11 mouse cellular contexts compared by ENCODE assay signal in genomic region chr13:110929579-110929978, GRCm38 (mm10).
A peak's percentile ranks its signal among the peaks of the same experiment; 100 is the strongest.
DNase-seq lines count a peak whose midpoint lies in the region; TF ChIP-seq lines count a peak whose summit lies in the region.
"Had no signal": no experiment of that assay in that cellular context is flagged by ENCODE, and none has a peak within 500 bp of the region (broad histone marks: within the 10 kb centered on the region; RNA-seq: fewer than 3 reads in every experiment).

No protein-coding gene starts in this region.

- DNase-seq in gastrocnemius, adult 18-20 months (ENCODE audit: low spot score) = peak; percentile 18
- DNase-seq in gastrocnemius, postnatal 36 days = no peak
- DNase-seq in heart, postnatal 10 days = peak; percentile 65 to 75
- peak; percentile 39 for DNase-seq in skeletal muscle tissue, adult 2 months (ENCODE audit: low read depth, low spot score)
- no peak for DNase-seq in spleen, postnatal 36 days (ENCODE audit: low spot score in 2 of 2)
- DNase-seq in left cerebral cortex, adult 8-10 months (ENCODE audit: low spot score in 2 of 2) = no peak
- DNase-seq in cerebellum, postnatal 36 days = no peak
- DNase-seq: B cell, adult 2 months; cerebellum, postnatal 14 days had no signal

- TF ChIP-seq CTCF in embryonic fibroblast, embryonic 13.5 days (IDR thresholded peaks at IDR 0.05; ENCODE audit: borderline replicate concordance, insufficient read depth, low read length) = no peak

- TF ChIP-seq POLR2A in embryonic fibroblast, embryonic 13.5 days (IDR thresholded peaks at IDR 0.05; ENCODE audit: low read depth, low read length) = no peak

- no peak overlapping the region for H3K4me3 ChIP-seq in embryonic fibroblast, embryonic 13.5 days (ENCODE audit: insufficient read depth, low read length)
- H3K4me3 ChIP-seq: limb, embryonic 15.5 days had no signal

- H3K4me1 ChIP-seq in embryonic fibroblast, embryonic 13.5 days (ENCODE audit: control insufficient read depth, insufficient read depth, low read length) = peaks cover 10% of the 10 kb centered on the region
- H3K4me1 ChIP-seq: limb, embryonic 15.5 days had no signal

- intact Hi-C loops in gastrocnemius, postnatal 36 days (cut with DNase I) = no loop called here
- intact Hi-C loops in heart, postnatal 10 days (cut with DNase I) = no loop called here

- H3K27ac ChIP-seq in embryonic fibroblast, embryonic 13.5 days (ENCODE audit: insufficient read depth, low read length) = peak overlapping the region; percentile 82
- H3K27ac ChIP-seq: limb, embryonic 15.5 days had no signal

Comparison
In these comparisons a context has a peak if more than half of its experiments do, and no peak if none do; other contexts are left out.
1. DNase-seq: peak in gastrocnemius, adult 18-20 months (single experiment), heart, postnatal 10 days (2 of 2) and skeletal muscle tissue, adult 2 months (single experiment); none in gastrocnemius, postnatal 36 days (0 of 2), spleen, postnatal 36 days (0 of 2), left cerebral cortex, adult 8-10 months (0 of 2) and cerebellum, postnatal 36 days (0 of 2).